Mouse (Mus musculus): Measurements from ENCODE around the gene Nr3c2. TPM values are rescaled to one million over a fixed set of nuclear protein-coding genes. Genes with fewer than 3 reads are reported as not detected.

The Nr3c2 gene
- polyA plus RNA-seq, 1 experiment from 2014 or later, result 1.2 TPM

- 72% methylated on average over 3 of the region's 3 CpGs for WGBS (ENCODE audit: insufficient replicate concordance)
- H3K4me3 ChIP-seq, result no peak overlapping the region
- H3K27ac ChIP-seq, result no peak overlapping the region
- no peaks in the 10 kb centered on the region for H3K4me1 ChIP-seq
- H3K36me3 ChIP-seq, result no peaks in the 10 kb centered on the region
- no peak overlapping the region for H3K4me2 ChIP-seq
- ATAC-seq, result no peak
- peaks cover 7% of the 10 kb centered on the region; the same call in 1 of the 2 replicates for H3K9me3 ChIP-seq (replicated peaks)
- H3K27me3 ChIP-seq (replicated peaks), result no peaks in the 10 kb centered on the region
- H3K9ac ChIP-seq, result no peak overlapping the region
Observed at GRCm38 (mm10) chr8:77145285-77145684, 246.0 kb downstream of the Nr3c2 start.

GRCm38 (mm10) chr8:77154496-77154895 is 255.3 kb downstream of the Nr3c2 start:
- no peaks in the 10 kb centered on the region for H3K36me3 ChIP-seq
- no peak overlapping the region for H3K9ac ChIP-seq
- WGBS (ENCODE audit: insufficient replicate concordance), result 32% methylated on average over 3 of the region's 3 CpGs
- no peaks in the 10 kb centered on the region for H3K27me3 ChIP-seq (replicated peaks)
- no peaks in the 10 kb centered on the region for H3K9me3 ChIP-seq (replicated peaks)
- H3K4me3 ChIP-seq, result no peak overlapping the region
- H3K27ac ChIP-seq, result no peak overlapping the region
- H3K4me1 ChIP-seq, result no peaks in the 10 kb centered on the region
- ATAC-seq, result no peak
- H3K4me2 ChIP-seq, result no peak overlapping the region

GRCm38 (mm10) chr8:77169320-77169719 is 270.1 kb downstream of the Nr3c2 start:
- Histone ChIP-seq H3K9me3 (replicated peaks) (no peaks in the 10 kb centered on the region), H3K27me3 (replicated peaks) (no peaks in the 10 kb centered on the region), H3K9ac (no peak overlapping the region), H3K36me3 (no peaks in the 10 kb centered on the region), H3K4me2 (no peak overlapping the region), H3K4me1 (no peaks in the 10 kb centered on the region), H3K4me3 (no peak overlapping the region), H3K27ac (no peak overlapping the region)
- 79% methylated on average over 6 of the region's 6 CpGs for WGBS (ENCODE audit: insufficient replicate concordance)
- no peak for ATAC-seq

GRCm38 (mm10) chr8:77169757-77170438 is 270.7 kb downstream of the Nr3c2 start:
- Histone ChIP-seq H3K9ac (no peak overlapping the region), H3K4me2 (no peak overlapping the region), H3K9me3 (replicated peaks) (no peaks in the 10 kb centered on the region), H3K27ac (no peak overlapping the region), H3K4me1 (no peaks in the 10 kb centered on the region), H3K4me3 (no peak overlapping the region), H3K27me3 (replicated peaks) (no peaks in the 10 kb centered on the region), H3K36me3 (no peaks in the 10 kb centered on the region)
- WGBS (ENCODE audit: insufficient replicate concordance), result 57% methylated on average over 4 of the region's 4 CpGs
- no peak for ATAC-seq

- Histone ChIP-seq H3K36me3 (no peaks in the 10 kb centered on the region), H3K4me3 (no peak overlapping the region), H3K9me3 (replicated peaks) (no peaks in the 10 kb centered on the region), H3K9ac (no peak overlapping the region), H3K4me2 (no peak overlapping the region), H3K27ac (no peak overlapping the region), H3K27me3 (replicated peaks) (no peaks in the 10 kb centered on the region), H3K4me1 (no peaks in the 10 kb centered on the region)
- ATAC-seq, result no peak
- WGBS (ENCODE audit: insufficient replicate concordance), result 78% methylated on average over 4 of the region's 4 CpGs
Observed at GRCm38 (mm10) chr8:77170439-77170759, 271.2 kb downstream of the Nr3c2 start.

- Histone ChIP-seq H3K9me3 (replicated peaks) (no peaks in the 10 kb centered on the region), H3K9ac (no peak overlapping the region), H3K27ac (no peak overlapping the region), H3K4me3 (no peak overlapping the region), H3K4me2 (no peak overlapping the region), H3K27me3 (replicated peaks) (no peaks in the 10 kb centered on the region), H3K4me1 (no peaks in the 10 kb centered on the region), H3K36me3 (no peaks in the 10 kb centered on the region)
- 56% methylated on average over 12 of the region's 12 CpGs for WGBS (ENCODE audit: insufficient replicate concordance)
- no peak for ATAC-seq
Observed at GRCm38 (mm10) chr8:77173075-77173657, 273.9 kb downstream of the Nr3c2 start.

- Histone ChIP-seq H3K9me3 (replicated peaks) (no peaks in the 10 kb centered on the region), H3K27ac (no peak overlapping the region), H3K9ac (no peak overlapping the region), H3K36me3 (no peaks in the 10 kb centered on the region), H3K4me2 (no peak overlapping the region), H3K27me3 (replicated peaks) (no peaks in the 10 kb centered on the region), H3K4me3 (no peak overlapping the region), H3K4me1 (no peaks in the 10 kb centered on the region)
- WGBS (ENCODE audit: insufficient replicate concordance), result 59% methylated on average over 3 of the region's 3 CpGs
- no peak for ATAC-seq
Observed at GRCm38 (mm10) chr8:77173736-77174135, 274.5 kb downstream of the Nr3c2 start.

- ATAC-seq, result no peak
- Histone ChIP-seq H3K27me3 (replicated peaks) (no peaks in the 10 kb centered on the region), H3K9ac (no peak overlapping the region), H3K4me3 (no peak overlapping the region), H3K4me2 (no peak overlapping the region), H3K4me1 (no peaks in the 10 kb centered on the region), H3K9me3 (replicated peaks) (no peaks in the 10 kb centered on the region), H3K27ac (no peak overlapping the region), H3K36me3 (no peaks in the 10 kb centered on the region)
- 68% methylated on average over 4 of the region's 4 CpGs for WGBS (ENCODE audit: insufficient replicate concordance)
Observed at GRCm38 (mm10) chr8:77175471-77175870, 276.2 kb downstream of the Nr3c2 start.

GRCm38 (mm10) chr8:77176343-77176742 is 277.1 kb downstream of the Nr3c2 start:
- Histone ChIP-seq H3K9ac (no peak overlapping the region), H3K27ac (no peak overlapping the region), H3K4me1 (no peaks in the 10 kb centered on the region), H3K9me3 (replicated peaks) (no peaks in the 10 kb centered on the region), H3K4me2 (no peak overlapping the region), H3K27me3 (replicated peaks) (no peaks in the 10 kb centered on the region), H3K36me3 (no peaks in the 10 kb centered on the region), H3K4me3 (no peak overlapping the region)
- no peak for ATAC-seq
- 68% methylated on average over 4 of the region's 4 CpGs for WGBS (ENCODE audit: insufficient replicate concordance)

- H3K9ac ChIP-seq, result no peak overlapping the region
- no peaks in the 10 kb centered on the region for H3K36me3 ChIP-seq
- no peaks in the 10 kb centered on the region for H3K4me1 ChIP-seq
- no peaks in the 10 kb centered on the region for H3K27me3 ChIP-seq (replicated peaks)
- WGBS (ENCODE audit: insufficient replicate concordance), result 81% methylated on average over 28 of the region's 28 CpGs
- H3K27ac ChIP-seq, result no peak overlapping the region
- no peak overlapping the region for H3K4me3 ChIP-seq
- H3K4me2 ChIP-seq, result no peak overlapping the region
- H3K9me3 ChIP-seq (replicated peaks), result no peaks in the 10 kb centered on the region
- no peak for ATAC-seq
Observed at GRCm38 (mm10) chr8:77185816-77186215, 286.6 kb downstream of the Nr3c2 start.

- no peak overlapping the region for H3K4me2 ChIP-seq
- H3K27ac ChIP-seq, result no peak overlapping the region
- H3K9me3 ChIP-seq (replicated peaks), result no peaks in the 10 kb centered on the region
- H3K4me3 ChIP-seq, result no peak overlapping the region
- no peaks in the 10 kb centered on the region for H3K27me3 ChIP-seq (replicated peaks)
- no peak overlapping the region for H3K9ac ChIP-seq
- WGBS (ENCODE audit: insufficient replicate concordance), result 74% methylated on average over 9 of the region's 9 CpGs
- no peaks in the 10 kb centered on the region for H3K4me1 ChIP-seq
- no peaks in the 10 kb centered on the region for H3K36me3 ChIP-seq
- no peak for ATAC-seq
Observed at GRCm38 (mm10) chr8:77186914-77187536, 287.8 kb downstream of the Nr3c2 start.

- no peak overlapping the region for H3K4me2 ChIP-seq
- ATAC-seq, result no peak
- H3K27me3 ChIP-seq (replicated peaks), result no peaks in the 10 kb centered on the region
- 81% methylated on average over 9 of the region's 9 CpGs for WGBS (ENCODE audit: insufficient replicate concordance)
- no peak overlapping the region for H3K4me3 ChIP-seq
- H3K9me3 ChIP-seq (replicated peaks), result no peaks in the 10 kb centered on the region
- H3K36me3 ChIP-seq, result no peaks in the 10 kb centered on the region
- H3K4me1 ChIP-seq, result no peaks in the 10 kb centered on the region
- no peak overlapping the region for H3K9ac ChIP-seq
- H3K27ac ChIP-seq, result no peak overlapping the region
Observed at GRCm38 (mm10) chr8:77187748-77188147, 288.5 kb downstream of the Nr3c2 start.
